Mouse (Mus musculus) kidney, adult 2 months (tissue): ENCODE measurements at regions not wholly inside any gene's neighbourhood (a gene's known extent, or its start where the extent isn't known, plus 50 kb on each side); places are given as distances from the start of the nearest gene placed in this dataset.

Experiments used
- CTCF ChIP-seq: fragments of 200-500 bp; conservative IDR thresholded peaks from 2 replicates; pipeline ENCODE4 v1.5.1; 2011; ENCODE audit warnings: low read depth, mild to moderate bottlenecking, control low read depth, low read length, moderate library complexity, mixed read lengths; ENCODE audit not compliant: insufficient read depth, insufficient read length
- POLR2A ChIP-seq: fragments of 200-500 bp; IDR thresholded peaks from one replicate; pipeline ENCODE4 v1.6.1; 2011; ENCODE audit warnings: low read depth, low read length, control low read depth

- no peak for TF ChIP-seq POLR2A
- no peak for TF ChIP-seq CTCF
Observed at GRCm38 (mm10) chr4:124187108-124187507, 269.3 kb upstream of the 4930535I16Rik start.
